ENCODE assay signal across 9 mouse cellular contexts in the genomic region with DNA sequence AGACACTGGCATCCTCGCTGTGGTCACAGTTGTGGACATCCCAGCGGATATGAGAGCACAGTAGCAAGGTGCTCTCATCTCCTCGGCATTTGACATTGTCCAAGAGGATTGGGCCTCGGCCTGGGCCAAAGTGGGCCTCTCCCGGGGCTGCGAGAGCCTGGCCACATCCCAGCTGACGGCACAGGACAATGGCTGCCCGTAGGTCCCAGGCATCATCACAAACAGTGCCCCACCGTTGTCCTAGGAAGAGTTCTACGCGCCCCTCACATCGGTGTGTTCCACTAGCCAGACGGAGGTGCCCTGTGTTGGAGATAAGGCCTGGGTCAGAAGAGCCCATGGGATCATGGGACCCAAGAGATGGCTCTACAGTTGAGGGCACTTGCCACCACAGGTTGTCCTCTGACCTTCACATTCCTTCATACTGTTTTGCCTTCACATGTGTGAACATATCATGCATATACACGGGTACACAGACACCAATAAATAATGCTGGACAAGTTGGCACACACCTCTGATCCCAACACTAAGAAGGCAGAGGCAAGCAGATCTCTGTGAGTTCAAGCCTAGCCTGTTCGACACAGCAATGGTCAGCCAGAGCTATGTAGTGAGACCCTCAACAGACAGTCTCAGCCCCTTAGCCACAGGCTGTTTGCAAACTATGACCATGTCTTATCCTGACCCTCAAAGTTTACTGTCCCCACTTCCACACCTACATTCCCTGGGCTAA. TPM values are rescaled to one million over a fixed set of nuclear protein-coding genes. Genes with fewer than 3 reads are reported as not detected.
DNase-seq lines count a peak whose midpoint lies in the region; ATAC-seq and TF ChIP-seq lines count a peak whose summit lies in the region.
"Had no signal": no experiment of that assay in that cellular context is flagged by ENCODE, and none has a peak within 500 bp of the region (broad histone marks: within the 10 kb centered on the region; RNA-seq: fewer than 3 reads in every experiment).

No protein-coding gene starts in this region.

- no peaks in the 10 kb centered on the region for H3K9me3 ChIP-seq in lung, postnatal 0 days (ENCODE audit: low read length)
- no peaks in the 10 kb centered on the region for H3K9me3 ChIP-seq in limb, embryonic 14.5 days (ENCODE audit: control insufficient read depth, low read length)
- H3K9me3 ChIP-seq in stomach, embryonic 14.5 days (ENCODE audit: control insufficient read depth, low read depth, low read length), result no peaks in the 10 kb centered on the region

- no peak for ATAC-seq in lung, postnatal 0 days
- no peak for ATAC-seq in limb, embryonic 14.5 days (ENCODE audit: low FRiP score, low read depth)
- no peak for ATAC-seq in stomach, embryonic 14.5 days (ENCODE audit: insufficient number of reproducible peaks, insufficient read depth, low FRiP score, low read depth)

- H3K4me3 ChIP-seq in lung, postnatal 0 days (ENCODE audit: low read depth, low read length), result no peak overlapping the region
- 0 out of 2 replicates have a peak overlapping the region, but pooled peaks have one; percentile 67 for H3K4me3 ChIP-seq in limb, embryonic 14.5 days (replicated peaks; ENCODE audit: low read length)
- no peak overlapping the region for H3K4me3 ChIP-seq in stomach, embryonic 14.5 days (ENCODE audit: low read depth, low read length)

- H3K27ac ChIP-seq in lung, postnatal 0 days (ENCODE audit: low read length), result peak overlapping the region; percentile 94
- peak overlapping the region; percentile 92; the same call in 1 of the 2 replicates for H3K27ac ChIP-seq in limb, embryonic 14.5 days (replicated peaks; ENCODE audit: low read depth, low read length)
- peak overlapping the region; percentile 94; the same call in 1 of the 2 replicates for H3K27ac ChIP-seq in stomach, embryonic 14.5 days (ENCODE audit: low read length)

- no peak for TF ChIP-seq CTCF in lung, postnatal 0 days (IDR thresholded peaks at IDR 0.05)

- no peaks in the 10 kb centered on the region for H3K27me3 ChIP-seq in lung, postnatal 0 days (replicated peaks; ENCODE audit: insufficient read depth, low read length)
- no peaks in the 10 kb centered on the region for H3K27me3 ChIP-seq in limb, embryonic 14.5 days (ENCODE audit: control insufficient read depth, insufficient read depth, low read length)
- H3K27me3 ChIP-seq in stomach, embryonic 14.5 days (ENCODE audit: control insufficient read depth, insufficient read depth, low read length), result no peaks in the 10 kb centered on the region

- no peak overlapping the region for H3K9ac ChIP-seq in lung, postnatal 0 days (replicated peaks; ENCODE audit: low read depth)
- H3K9ac ChIP-seq in limb, embryonic 14.5 days (ENCODE audit: low read depth, low read length, severe bottlenecking), result no peak overlapping the region
- H3K9ac ChIP-seq in stomach, embryonic 14.5 days (replicated peaks; ENCODE audit: low read depth, low read length), result no peak overlapping the region

- peaks cover 9% of the 10 kb centered on the region for H3K4me1 ChIP-seq in lung, postnatal 0 days (ENCODE audit: insufficient read depth, low read depth, low read length)
- H3K4me1 ChIP-seq in limb, embryonic 14.5 days (ENCODE audit: control insufficient read depth, insufficient read depth, low read length), result peaks cover 25% of the 10 kb centered on the region
- peaks cover 20% of the 10 kb centered on the region; the same call in 1 of the 2 replicates for H3K4me1 ChIP-seq in stomach, embryonic 14.5 days (ENCODE audit: control insufficient read depth, insufficient read depth, low read length)

- H3K36me3 ChIP-seq in lung, postnatal 0 days (ENCODE audit: insufficient read depth, low read length), result no peaks in the 10 kb centered on the region
- no peaks in the 10 kb centered on the region for H3K36me3 ChIP-seq in limb, embryonic 14.5 days (ENCODE audit: control insufficient read depth, insufficient read depth, low read length)
- H3K36me3 ChIP-seq in stomach, embryonic 14.5 days (ENCODE audit: control insufficient read depth, insufficient read depth, low read length), result no peaks in the 10 kb centered on the region

- WGBS in lung, postnatal 0 days, result 96% methylated on average over 15 of the region's 15 CpGs
- 96% methylated on average over 15 of the region's 15 CpGs for WGBS in limb, embryonic 14.5 days
- 94% methylated on average over 15 of the region's 15 CpGs for WGBS in stomach, embryonic 14.5 days

- peak overlapping the region; percentile 92; the same call in 1 of the 2 replicates for H3K4me2 ChIP-seq in lung, postnatal 0 days (replicated peaks; ENCODE audit: low read depth, low read length)
- 0 out of 2 replicates have a peak overlapping the region, but pooled peaks have one; percentile 7 for H3K4me2 ChIP-seq in limb, embryonic 14.5 days (replicated peaks; ENCODE audit: low read depth, low read length, severe bottlenecking)
- peak overlapping the region; percentile 56; the same call in 1 of the 2 replicates for H3K4me2 ChIP-seq in stomach, embryonic 14.5 days (replicated peaks; ENCODE audit: low read depth, low read length)

- TF ChIP-seq EP300 in lung, postnatal 0 days (IDR thresholded peaks at IDR 0.05), result no peak

- TF ChIP-seq POLR2A in limb, embryonic 14.5 days (IDR thresholded peaks at IDR 0.05; ENCODE audit: borderline replicate concordance, extremely low read depth, insufficient read depth, insufficient read length), result no peak

- DNase-seq in cerebellum, adult 9-10 months, result peak; percentile 63
- no peak for DNase-seq in cerebellum, postnatal 14 days
- DNase-seq in lung, postnatal 0 days (ENCODE audit: low spot score), result no peak
- no peak for DNase-seq in lung, adult 18-20 months
- no peak for DNase-seq in limb, embryonic 14.5 days (ENCODE audit: low spot score)
- no peak for DNase-seq in layer of hippocampus, adult 11-12 months (ENCODE audit: low spot score)
- DNase-seq in cerebellum, postnatal 10 days, result no peak
- DNase-seq: thymus, adult 2 months had no signal

RNA-seq across cellular contexts. Expression of a gene that starts 13.3 kb away (rescaled TPM):
- 1.8 and 2.5 TPM in 2 replicates for polyA plus RNA-seq in lung, postnatal 0 days (2015; fragmentation: Nextera tagmentation; extraction: Ambion mirVana)
- 6.6 and 7.2 TPM in 2 replicates for polyA plus RNA-seq in limb, embryonic 14.5 days (2012; rRNA removed)
- polyA plus RNA-seq in limb, embryonic 14.5 days (2014; fragmentation: Nextera tagmentation; extraction: Ambion mirVana), result 2.6 and 3.2 TPM in 2 replicates
- polyA plus RNA-seq in stomach, embryonic 14.5 days (2014; fragmentation: Nextera tagmentation; extraction: Ambion mirVana), result 1.9 and 2.2 TPM in 2 replicates

RNA-seq across cellular contexts. Expression of a gene that starts 18.8 kb away (rescaled TPM):
- 0.24 and 0.35 TPM in 2 replicates for polyA plus RNA-seq in lung, postnatal 0 days (2015; fragmentation: Nextera tagmentation; extraction: Ambion mirVana)
- 0.32 and 0.38 TPM in 2 replicates for polyA plus RNA-seq in limb, embryonic 14.5 days (2012; rRNA removed)
- polyA plus RNA-seq in limb, embryonic 14.5 days (2014; fragmentation: Nextera tagmentation; extraction: Ambion mirVana), result 0.37 and 0.40 TPM in 2 replicates
- polyA plus RNA-seq in stomach, embryonic 14.5 days (2014; fragmentation: Nextera tagmentation; extraction: Ambion mirVana), result not detected in 2 replicates

RNA-seq across cellular contexts. Expression of a gene that starts 26.7 kb away (rescaled TPM):
- 75.5 and 87.5 TPM in 2 replicates for polyA plus RNA-seq in lung, postnatal 0 days (2015; fragmentation: Nextera tagmentation; extraction: Ambion mirVana)
- 83.6 and 91.3 TPM in 2 replicates for polyA plus RNA-seq in limb, embryonic 14.5 days (2012; rRNA removed)
- 72.9 and 76.9 TPM in 2 replicates for polyA plus RNA-seq in limb, embryonic 14.5 days (2014; fragmentation: Nextera tagmentation; extraction: Ambion mirVana)
- polyA plus RNA-seq in stomach, embryonic 14.5 days (2014; fragmentation: Nextera tagmentation; extraction: Ambion mirVana), result 99.4 and 101 TPM in 2 replicates

RNA-seq across cellular contexts. Expression of a gene that starts 33.5 kb away (rescaled TPM):
- 18.9 and 21.6 TPM in 2 replicates for polyA plus RNA-seq in lung, postnatal 0 days (2015; fragmentation: Nextera tagmentation; extraction: Ambion mirVana)
- polyA plus RNA-seq in limb, embryonic 14.5 days (2012; rRNA removed), result 28.5 and 38.2 TPM in 2 replicates
- polyA plus RNA-seq in limb, embryonic 14.5 days (2014; fragmentation: Nextera tagmentation; extraction: Ambion mirVana), result 29.5 TPM in 2 replicates
- 20.7 and 24.4 TPM in 2 replicates for polyA plus RNA-seq in stomach, embryonic 14.5 days (2014; fragmentation: Nextera tagmentation; extraction: Ambion mirVana)

Comparison
In these comparisons a context has a peak if more than half of its experiments do, and no peak if none do; other contexts are left out.
1. H3K4me2 ChIP-seq: peak in every context shown above with its lines; median percentile 92 in lung, postnatal 0 days; 56 in stomach, embryonic 14.5 days; 7 in limb, embryonic 14.5 days.